Mouse (Mus musculus): ENCODE results near the gene Poc1a. TPM values are rescaled to one million over a fixed set of nuclear protein-coding genes. Genes with fewer than 3 reads are reported as not detected.

Poc1a gene
- polyA plus RNA-seq, 1 experiment from 2014 or later = 39.9 TPM

- Histone ChIP-seq H3K4me3 (no peak overlapping the region), H3K27ac (replicated peaks) (peak overlapping the region; percentile 3), H3K36me3 (replicated peaks) (peaks cover 36% of the 10 kb centered on the region), H3K4me1 (peaks cover 59% of the 10 kb centered on the region), H3K9me3 (no peaks in the 10 kb centered on the region), H3K27me3 (replicated peaks; ENCODE audit: low read depth, poor library complexity, severe bottlenecking) (no peaks in the 10 kb centered on the region)
- WGBS = 73% methylated on average over 5 of the region's 5 CpGs
- DNase-seq (ENCODE audit: low spot score) = no peak
Observed at GRCm38 (mm10) chr9:106328772-106329511, 48.1 kb downstream of the Poc1a start.

GRCm38 (mm10) chr9:106332746-106333145 is 51.9 kb downstream of the Poc1a start:
- peaks cover 66% of the 10 kb centered on the region for H3K4me1 ChIP-seq

GRCm38 (mm10) chr9:106337620-106338019 is 56.8 kb downstream of the Poc1a start:
- WGBS = 71% methylated on average over 9 of the region's 9 CpGs
- DNase-seq (ENCODE audit: low spot score) = no peak
- no peaks in the 10 kb centered on the region for H3K9me3 ChIP-seq
- peak overlapping the region; percentile 83 for H3K27ac ChIP-seq (replicated peaks)
- H3K4me3 ChIP-seq = peak overlapping the region; percentile 27; the same call in 1 of the 2 replicates
- H3K4me1 ChIP-seq = peaks cover 79% of the 10 kb centered on the region
- H3K36me3 ChIP-seq (replicated peaks) = peaks cover 21% of the 10 kb centered on the region
- no peaks in the 10 kb centered on the region for H3K27me3 ChIP-seq (replicated peaks; ENCODE audit: low read depth, poor library complexity, severe bottlenecking)

More at GRCm38 (mm10) chr9:106332746-106333145, 51.9 kb downstream of the Poc1a start:
- Histone ChIP-seq H3K27ac (replicated peaks) (peak overlapping the region; percentile 60; the same call in 1 of the 2 replicates), H3K27me3 (replicated peaks; ENCODE audit: low read depth, poor library complexity, severe bottlenecking) (no peaks in the 10 kb centered on the region), H3K36me3 (replicated peaks) (peaks cover 41% of the 10 kb centered on the region), H3K4me3 (no peak overlapping the region), H3K9me3 (no peaks in the 10 kb centered on the region)
- WGBS = 74% methylated on average over 3 of the region's 3 CpGs
- DNase-seq (ENCODE audit: low spot score) = no peak

- WGBS = 9% methylated on average over 10 of the region's 10 CpGs
- DNase-seq (ENCODE audit: low spot score) = peak; percentile 67
- peaks cover 21% of the 10 kb centered on the region for H3K36me3 ChIP-seq (replicated peaks)
- H3K4me3 ChIP-seq = peak overlapping the region; percentile 27; the same call in 1 of the 2 replicates
- H3K27ac ChIP-seq (replicated peaks) = peak overlapping the region; percentile 83
- no peaks in the 10 kb centered on the region for H3K27me3 ChIP-seq (replicated peaks; ENCODE audit: low read depth, poor library complexity, severe bottlenecking)
- H3K9me3 ChIP-seq = no peaks in the 10 kb centered on the region
- peaks cover 80% of the 10 kb centered on the region for H3K4me1 ChIP-seq
Observed at GRCm38 (mm10) chr9:106338462-106339172, 57.8 kb downstream of the Poc1a start.

GRCm38 (mm10) chr9:106339173-106339558 is 58.3 kb downstream of the Poc1a start:
- H3K4me3 ChIP-seq = 0 out of 2 replicates have a peak overlapping the region, but pooled peaks have one; percentile 14
- peak overlapping the region; percentile 83 for H3K27ac ChIP-seq (replicated peaks)
- H3K36me3 ChIP-seq (replicated peaks) = peaks cover 15% of the 10 kb centered on the region
- H3K27me3 ChIP-seq (replicated peaks; ENCODE audit: low read depth, poor library complexity, severe bottlenecking) = no peaks in the 10 kb centered on the region
- H3K4me1 ChIP-seq = peaks cover 75% of the 10 kb centered on the region
- WGBS = 42% methylated on average over 6 of the region's 6 CpGs
- no peaks in the 10 kb centered on the region for H3K9me3 ChIP-seq
- DNase-seq (ENCODE audit: low spot score) = peak; percentile 49

GRCm38 (mm10) chr9:106339730-106340129 is 58.9 kb downstream of the Poc1a start:
- no peaks in the 10 kb centered on the region for H3K27me3 ChIP-seq (replicated peaks; ENCODE audit: low read depth, poor library complexity, severe bottlenecking)
- WGBS = 85% methylated on average over 4 of the region's 4 CpGs
- H3K4me3 ChIP-seq = 0 out of 2 replicates have a peak overlapping the region, but pooled peaks have one; percentile 37
- peaks cover 10% of the 10 kb centered on the region for H3K36me3 ChIP-seq (replicated peaks)
- H3K4me1 ChIP-seq = peaks cover 80% of the 10 kb centered on the region
- H3K27ac ChIP-seq (replicated peaks) = peak overlapping the region; percentile 83
- no peak for DNase-seq (ENCODE audit: low spot score)
- H3K9me3 ChIP-seq = no peaks in the 10 kb centered on the region

GRCm38 (mm10) chr9:106340501-106341312 is 59.8 kb downstream of the Poc1a start:
- WGBS = 37% methylated on average over 13 of the region's 13 CpGs
- 0 out of 2 replicates have a peak, but pooled peaks cover 8% of the 10 kb centered on the region for H3K36me3 ChIP-seq (replicated peaks)
- DNase-seq (ENCODE audit: low spot score) = peak; percentile 70
- H3K27ac ChIP-seq (replicated peaks) = peak overlapping the region; percentile 83
- H3K9me3 ChIP-seq = no peaks in the 10 kb centered on the region
- H3K4me1 ChIP-seq = peaks cover 88% of the 10 kb centered on the region
- H3K27me3 ChIP-seq (replicated peaks; ENCODE audit: low read depth, poor library complexity, severe bottlenecking) = no peaks in the 10 kb centered on the region
- H3K4me3 ChIP-seq = peak overlapping the region; percentile 37; the same call in 1 of the 2 replicates

GRCm38 (mm10) chr9:106341313-106341686 is 60.4 kb downstream of the Poc1a start:
- peak overlapping the region; percentile 83 for H3K27ac ChIP-seq (replicated peaks)
- 61% methylated on average over 3 of the region's 3 CpGs for WGBS
- 0 out of 2 replicates have a peak, but pooled peaks cover 8% of the 10 kb centered on the region for H3K36me3 ChIP-seq (replicated peaks)
- peaks cover 88% of the 10 kb centered on the region for H3K4me1 ChIP-seq
- no peak for DNase-seq (ENCODE audit: low spot score)
- H3K9me3 ChIP-seq = no peaks in the 10 kb centered on the region
- peak overlapping the region; percentile 16; the same call in 1 of the 2 replicates for H3K4me3 ChIP-seq
- no peaks in the 10 kb centered on the region for H3K27me3 ChIP-seq (replicated peaks; ENCODE audit: low read depth, poor library complexity, severe bottlenecking)

- 88% methylated on average over 9 of the region's 9 CpGs for whole genome bisulfite sequencing
- Histone ChIP-seq H3K9me3 (no peaks in the 10 kb centered on the region), H3K4me3 (no peak overlapping the region), H3K4me1 (peaks cover 76% of the 10 kb centered on the region), H3K27me3 (replicated peaks; ENCODE audit: low read depth, poor library complexity, severe bottlenecking) (no peaks in the 10 kb centered on the region), H3K36me3 (replicated peaks) (0 out of 2 replicates have a peak, but pooled peaks cover 5% of the 10 kb centered on the region), H3K27ac (replicated peaks) (peak overlapping the region; percentile 83)
- no peak for DNase-seq (ENCODE audit: low spot score)
Observed at GRCm38 (mm10) chr9:106342573-106342972, 61.7 kb downstream of the Poc1a start.

- Histone ChIP-seq H3K4me3 (no peak overlapping the region), H3K27ac (replicated peaks) (peak overlapping the region; percentile 68), H3K4me1 (peaks cover 76% of the 10 kb centered on the region), H3K9me3 (no peaks in the 10 kb centered on the region), H3K36me3 (replicated peaks) (0 out of 2 replicates have a peak, but pooled peaks cover 5% of the 10 kb centered on the region), H3K27me3 (replicated peaks; ENCODE audit: low read depth, poor library complexity, severe bottlenecking) (no peaks in the 10 kb centered on the region)
- DNase-seq (ENCODE audit: low spot score) = no peak
- WGBS = 28% methylated on average over 6 of the region's 6 CpGs
Observed at GRCm38 (mm10) chr9:106345167-106345566, 64.3 kb downstream of the Poc1a start.

GRCm38 (mm10) chr9:106345630-106346029 is 64.8 kb downstream of the Poc1a start:
- H3K4me1 ChIP-seq = peaks cover 76% of the 10 kb centered on the region
- no peaks in the 10 kb centered on the region for H3K9me3 ChIP-seq
- DNase-seq (ENCODE audit: low spot score) = no peak
- H3K27me3 ChIP-seq (replicated peaks; ENCODE audit: low read depth, poor library complexity, severe bottlenecking) = no peaks in the 10 kb centered on the region
- H3K4me3 ChIP-seq = no peak overlapping the region
- H3K36me3 ChIP-seq (replicated peaks) = peaks cover 6% of the 10 kb centered on the region; the same call in 1 of the 2 replicates
- H3K27ac ChIP-seq (replicated peaks) = peak overlapping the region; percentile 68
- WGBS = 28% methylated on average over 6 of the region's 6 CpGs

GRCm38 (mm10) chr9:106348281-106348680 is 67.4 kb downstream of the Poc1a start:
- Histone ChIP-seq H3K27me3 (replicated peaks; ENCODE audit: low read depth, poor library complexity, severe bottlenecking) (no peaks in the 10 kb centered on the region), H3K4me3 (no peak overlapping the region), H3K4me1 (peaks cover 78% of the 10 kb centered on the region), H3K9me3 (no peaks in the 10 kb centered on the region), H3K36me3 (replicated peaks) (peaks cover 11% of the 10 kb centered on the region; the same call in 1 of the 2 replicates), H3K27ac (replicated peaks) (peak overlapping the region; percentile 95)
- DNase-seq (ENCODE audit: low spot score) = no peak
- 65% methylated on average over 10 of the region's 10 CpGs for WGBS
